Mouse (Mus musculus) CH12.LX (cell line): ENCODE data around the gene Irf3. TPM values are rescaled to one million over a fixed set of nuclear protein-coding genes. Genes with fewer than 3 reads are reported as not detected.

ENCODE experiments used
- DNase-seq: peaks from one replicate; pipeline ENCODE4 v3.0.0-alpha.2; 2013; ENCODE audit errors: extremely low read depth
- H3K27ac ChIP-seq: 2 replicates; pipeline ENCODE4 v1.5.1; 2012; ENCODE audit warnings: low read depth, mild to moderate bottlenecking, control low read depth, moderate library complexity; ENCODE audit not compliant: insufficient read depth
- H3K27me3 ChIP-seq: replicated peaks from 2 replicates; pipeline ENCODE3; 2012; ENCODE audit warnings: inconsistent platforms
- H3K36me3 ChIP-seq, 2 experiments: replicated peaks in 1 of 2; 2 replicates each; pipeline versions ENCODE3 to v1.6.1; 2012; ENCODE audit warnings: inconsistent platforms in 1 of 2, low read length in 1 of 2, mild to moderate bottlenecking in 1 of 2, mixed read lengths in 1 of 2, moderate library complexity in 1 of 2; ENCODE audit not compliant: control insufficient read depth in 1 of 2, insufficient read depth in 1 of 2
- H3K4me1 ChIP-seq, 2 experiments: 2 replicates each; pipeline ENCODE4 v1.6.1; 2012; ENCODE audit warnings: inconsistent platforms in 1 of 2, moderate library complexity in 1 of 2; ENCODE audit not compliant: insufficient read depth in 2 of 2, control insufficient read depth in 1 of 2
- H3K4me2 ChIP-seq: 2 replicates; pipeline ENCODE4 v1.6.1; 2012; ENCODE audit warnings: low read depth, mild to moderate bottlenecking, control low read depth; ENCODE audit not compliant: poor library complexity, insufficient read depth, severe bottlenecking
- H3K4me3 ChIP-seq, 3 experiments: fragments of 150-350 bp in 1 of 3; sonication (generic) in 1 of 3; replicated peaks in 1 of 3; 2 replicates each; pipeline versions ENCODE3 to v1.5.1; 2011 to 2012; ENCODE audit warnings: low read depth in 2 of 3, low read length in 2 of 3, mild to moderate bottlenecking in 2 of 3, moderate library complexity in 2 of 3, control low read depth in 1 of 3, improper control_type of control experiment in 1 of 3, inconsistent platforms in 1 of 3, mixed read lengths in 1 of 3; ENCODE audit not compliant: poor library complexity in 1 of 3
- H3K79me2 ChIP-seq: replicated peaks from 2 replicates; pipeline ENCODE4 v1.6.1; 2012; ENCODE audit warnings: mild to moderate bottlenecking, moderate library complexity; ENCODE audit not compliant: control insufficient read depth, poor library complexity, insufficient read depth, severe bottlenecking; ENCODE audit errors: extremely low read depth
- H3K9ac ChIP-seq: 2 replicates; pipeline ENCODE4 v1.6.1; 2012; ENCODE audit warnings: low read depth, mild to moderate bottlenecking, control low read depth, moderate library complexity; ENCODE audit not compliant: insufficient read depth
- H3K9me3 ChIP-seq: replicated peaks from 2 replicates; pipeline ENCODE3; 2012; ENCODE audit warnings: low read length, inconsistent platforms, mixed read lengths
- BHLHE40 ChIP-seq: IDR thresholded peaks from 2 replicates; pipeline ENCODE4 v1.6.1; 2011; ENCODE audit warnings: mild to moderate bottlenecking, low read depth, low read length, improper control_type of control experiment
- CHD1 ChIP-seq: IDR thresholded peaks from 2 replicates; pipeline ENCODE4 v1.6.1; 2012; ENCODE audit warnings: low read depth, low read length, improper control_type of control experiment, inconsistent platforms
- CHD2 ChIP-seq: IDR thresholded peaks from 2 replicates; pipeline ENCODE4 v1.6.1; 2011; ENCODE audit warnings: low read length, improper control_type of control experiment
- CTCF ChIP-seq, 2 experiments: IDR thresholded peaks in 1 of 2; conservative IDR thresholded peaks in 1 of 2; 2 replicates each; pipeline ENCODE4 v1.5.1; 2011 to 2012; ENCODE audit warnings: low read depth in 2 of 2, low read length in 2 of 2, improper control_type of control experiment in 1 of 2, inconsistent platforms in 1 of 2, mild to moderate bottlenecking in 1 of 2, moderate library complexity in 1 of 2
- E2F4 ChIP-seq: IDR thresholded peaks from 2 replicates; pipeline ENCODE4 v1.6.1; 2011; ENCODE audit warnings: low read depth, low read length, improper control_type of control experiment; ENCODE audit not compliant: insufficient replicate concordance
- ELF1 ChIP-seq: IDR thresholded peaks from 2 replicates; pipeline ENCODE4 v1.6.1; 2014; ENCODE audit warnings: low read depth, mild to moderate bottlenecking, inconsistent platforms, low read length, improper control_type of control experiment
- GABPA ChIP-seq: IDR thresholded peaks from 2 replicates; pipeline ENCODE4 v1.6.1; 2012; ENCODE audit warnings: low read depth, low read length, improper control_type of control experiment, inconsistent platforms; ENCODE audit not compliant: insufficient replicate concordance
- HCFC1 ChIP-seq: IDR thresholded peaks from 2 replicates; pipeline ENCODE4 v1.6.1; 2012; ENCODE audit warnings: low read depth, mild to moderate bottlenecking, inconsistent platforms, low read length, improper control_type of control experiment
- IRF4 ChIP-seq: IDR thresholded peaks from 2 replicates; pipeline ENCODE4 v1.6.1; 2014; ENCODE audit warnings: low read depth, mild to moderate bottlenecking, inconsistent platforms, low read length, improper control_type of control experiment
- JUND ChIP-seq: conservative IDR thresholded peaks from 2 replicates; pipeline ENCODE4 v1.6.1; 2011; ENCODE audit warnings: low read depth, low read length, improper control_type of control experiment
- KAT2A ChIP-seq: IDR thresholded peaks from 2 replicates; pipeline ENCODE4 v1.6.1; 2012; ENCODE audit warnings: low read length, improper control_type of control experiment, inconsistent platforms; ENCODE audit not compliant: insufficient replicate concordance
- MAX ChIP-seq: IDR thresholded peaks from 2 replicates; pipeline ENCODE4 v1.6.1; 2011; ENCODE audit warnings: low read length, improper control_type of control experiment
- MAZ ChIP-seq: IDR thresholded peaks from 2 replicates; pipeline ENCODE4 v1.6.1; 2012; ENCODE audit warnings: low read depth, mild to moderate bottlenecking, inconsistent platforms, low read length, improper control_type of control experiment, moderate library complexity
- MEF2A ChIP-seq: IDR thresholded peaks from 2 replicates; pipeline ENCODE4 v1.6.1; 2014; ENCODE audit warnings: low read depth, mild to moderate bottlenecking, inconsistent platforms, low read length, improper control_type of control experiment, borderline replicate concordance
- MXI1 ChIP-seq: IDR thresholded peaks from 2 replicates; pipeline ENCODE4 v1.6.1; 2011; ENCODE audit warnings: mild to moderate bottlenecking, low read depth, low read length, improper control_type of control experiment
- MYC ChIP-seq: IDR thresholded peaks from 2 replicates; pipeline ENCODE4 v1.6.1; 2011; ENCODE audit warnings: low read depth, mild to moderate bottlenecking, improper control_type of control experiment, low read length
- NELFE ChIP-seq: IDR thresholded peaks from 2 replicates; pipeline ENCODE4 v1.6.1; 2011; ENCODE audit warnings: low read depth, low read length, improper control_type of control experiment
- NRF1 ChIP-seq: IDR thresholded peaks from 2 replicates; pipeline ENCODE4 v1.6.1; 2014; ENCODE audit warnings: low read depth, mild to moderate bottlenecking, inconsistent platforms, low read length, improper control_type of control experiment, moderate library complexity
- PAX5 ChIP-seq: IDR thresholded peaks from 2 replicates; pipeline ENCODE4 v1.6.1; 2012; ENCODE audit warnings: low read length, inconsistent platforms, mixed read lengths
- POLR2A ChIP-seq: IDR thresholded peaks from 2 replicates; pipeline ENCODE4 v1.6.1; 2011; ENCODE audit warnings: low read depth, mild to moderate bottlenecking, improper control_type of control experiment, low read length
- POLR2AphosphoS2 ChIP-seq: IDR thresholded peaks from 2 replicates; pipeline ENCODE4 v1.6.1; 2011; ENCODE audit warnings: low read depth, low read length, improper control_type of control experiment
- RAD21 ChIP-seq: IDR thresholded peaks from 2 replicates; pipeline ENCODE4 v1.6.1; 2011; ENCODE audit warnings: low read depth, mild to moderate bottlenecking, low read length, improper control_type of control experiment, moderate library complexity
- RCOR1 ChIP-seq: conservative IDR thresholded peaks from 2 replicates; pipeline ENCODE4 v1.6.1; 2012; ENCODE audit warnings: low read depth, mild to moderate bottlenecking, inconsistent platforms, low read length, improper control_type of control experiment
- SMC3 ChIP-seq: IDR thresholded peaks from 2 replicates; pipeline ENCODE4 v1.6.1; 2011; ENCODE audit warnings: low read depth, low read length, improper control_type of control experiment
- TCF12 ChIP-seq: IDR thresholded peaks from 2 replicates; pipeline ENCODE4 v1.6.1; 2014; ENCODE audit warnings: low read depth, mild to moderate bottlenecking, inconsistent platforms, low read length, improper control_type of control experiment
- USF1 ChIP-seq: IDR thresholded peaks from 2 replicates; pipeline ENCODE4 v1.6.1; 2014; ENCODE audit warnings: low read depth, mild to moderate bottlenecking, inconsistent platforms, low read length, improper control_type of control experiment
- USF2 ChIP-seq: conservative IDR thresholded peaks from 2 replicates; pipeline ENCODE4 v1.6.1; 2011; ENCODE audit warnings: low read depth, low read length, improper control_type of control experiment
- ZKSCAN1 ChIP-seq: IDR thresholded peaks from 2 replicates; pipeline ENCODE4 v1.6.1; 2012; ENCODE audit warnings: low read depth, inconsistent platforms, low read length, improper control_type of control experiment, borderline replicate concordance
- ZMIZ1 ChIP-seq: IDR thresholded peaks from 2 replicates; pipeline ENCODE4 v1.6.1; 2012; ENCODE audit warnings: low read depth, mild to moderate bottlenecking, inconsistent platforms, low read length, improper control_type of control experiment
- ZNF384 ChIP-seq: IDR thresholded peaks from 2 replicates; pipeline ENCODE4 v1.6.1; 2012; ENCODE audit warnings: low read depth, low read length, improper control_type of control experiment, inconsistent platforms
- dilution Hi-C: fragments of 300-500 bp; cut with MboI; formaldehyde crosslinking; loops from 2 replicates; pipeline ENCODE4 v1.14.3; 2020; ENCODE audit warnings: low sequenced_read_pairs; ENCODE audit not compliant: extremely low pct_unique_long_range_greater_than_20kb, extremely low pct_ligation_motif_present
- in situ Hi-C: fragments of 300-500 bp; cut with MboI; formaldehyde crosslinking; loops from 3 replicates; pipeline ENCODE4 v1.14.3; 2019; ENCODE audit warnings: low sequenced_read_pairs, low pct_ligation_motif_present, low pct_unique_long_range_greater_than_20kb, mixed read lengths
- polyA plus RNA-seq: library from polyadenylated mRNA; unstranded; fragments of >175 nt; gene quantifications from 2 replicates; pipeline ENCODE4 v1.2.1, GENCODE M21; 2012; ENCODE audit warnings: low read depth; ENCODE audit not compliant: insufficient read length
- total RNA-seq, 2 experiments: library from RNA; depleted of rRNA; stranded (reverse); fragments of 300-350 nt in 1 of 2; fragments of >200 nt in 1 of 2; gene quantifications; 2 replicates each; pipeline ENCODE4 v1.2.3; 2012 to 2014

The Irf3 gene
- total and polyA plus RNA-seq, 3 experiments = 33.5 to 79.7 (median 56.5) TPM

DNA sequence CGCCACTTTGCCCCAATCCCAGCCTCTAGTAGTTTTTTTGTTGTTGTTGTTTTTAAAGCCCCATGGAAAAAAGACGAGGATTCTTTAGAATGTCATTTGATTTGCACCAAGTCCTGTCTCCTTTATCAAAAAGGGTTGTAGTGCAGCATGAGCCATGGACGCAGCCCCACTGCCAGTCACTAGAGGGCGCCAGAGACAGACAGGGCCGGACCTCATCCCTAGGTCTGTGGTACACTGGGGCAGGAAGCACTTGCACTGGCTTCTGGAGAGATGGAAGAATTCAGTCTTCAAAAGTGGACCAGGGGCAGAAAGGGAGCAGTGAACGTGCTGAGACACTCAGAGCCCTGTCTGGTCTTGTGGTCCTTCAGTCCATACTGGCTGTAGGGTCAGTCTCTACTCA lies 14.4 kb upstream of the Irf3 start:
- dilution Hi-C loops = no loop called here

DNA sequence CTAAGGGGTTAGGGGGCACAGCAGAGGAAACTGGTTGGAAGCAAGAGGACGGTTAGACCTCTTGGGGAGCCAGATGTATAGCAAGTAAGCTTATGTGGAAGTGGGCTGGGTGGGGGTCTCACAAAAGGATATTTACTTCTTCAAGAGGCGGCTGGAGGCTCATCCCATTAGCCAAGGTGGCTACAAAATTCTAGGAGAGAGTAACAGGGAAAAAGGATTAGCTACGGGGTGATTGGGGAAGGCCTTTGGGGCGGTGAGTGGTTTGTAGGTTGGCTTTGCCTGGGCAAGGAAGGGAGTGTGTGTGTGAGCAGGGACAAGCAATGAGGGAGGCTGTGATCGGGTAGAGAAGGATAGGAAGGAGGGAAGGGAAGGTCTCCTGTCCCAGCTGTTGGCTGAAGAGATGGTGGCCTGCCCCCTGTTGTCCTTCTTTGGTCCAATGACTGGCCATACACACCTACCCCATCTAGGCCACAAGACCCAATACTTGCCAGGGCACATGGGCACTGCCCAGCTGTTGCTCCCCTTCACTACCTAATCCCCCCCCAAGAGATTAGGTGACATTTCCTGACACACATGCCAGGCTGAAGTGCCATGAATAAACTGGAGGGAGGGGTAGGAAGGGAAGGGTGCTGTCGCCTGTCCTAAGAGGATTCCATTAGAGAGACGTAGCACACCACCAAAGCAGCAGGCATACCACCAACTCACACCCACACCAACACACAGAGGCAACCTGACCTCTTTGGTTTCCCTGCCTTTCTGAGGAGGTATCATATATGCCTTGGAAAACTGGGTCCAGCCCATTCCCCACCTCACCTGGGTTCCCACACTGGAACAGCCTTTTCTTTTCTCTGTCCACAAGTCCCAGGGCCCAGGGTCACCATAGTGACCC lies 13.3 kb upstream of the Irf3 start:
- in situ Hi-C loops = no loop called here
- peaks cover 54% of the 10 kb centered on the region for H3K79me2 ChIP-seq
- TF ChIP-seq MXI1 (no peak), TCF12 (no peak), RCOR1 (no peak), E2F4 (no peak), RAD21 (no peak), IRF4 (no peak), ZNF384 (no peak), USF2 (no peak), KAT2A (no peak)
- TF ChIP-seq, all 38 proteins: peak for 0
- H3K36me3 ChIP-seq = peaks cover 32 to 58% of the 10 kb centered on the region in 2 experiments
- H3K27ac ChIP-seq = peak overlapping the region; percentile 38
- H3K4me2 ChIP-seq = peak overlapping the region; percentile 60
- dilution Hi-C loops = no loop called here
- no peaks in the 10 kb centered on the region for H3K9me3 ChIP-seq
- H3K4me3 ChIP-seq = peak overlapping the region in 2 of 3 experiments; percentile 87 to 99
- H3K9ac ChIP-seq = peak overlapping the region; percentile 92; the same call in 1 of the 2 replicates
- DNase-seq = no peak
- peaks cover 11 to 32% of the 10 kb centered on the region in 2 experiments for H3K4me1 ChIP-seq
- H3K27me3 ChIP-seq = no peaks in the 10 kb centered on the region

More for the DNA sequence above, 14.4 kb upstream of the Irf3 start:
- H3K9ac ChIP-seq = no peak overlapping the region
- peaks cover 46% of the 10 kb centered on the region for H3K79me2 ChIP-seq
- H3K27me3 ChIP-seq = no peaks in the 10 kb centered on the region
- no peaks in the 10 kb centered on the region for H3K9me3 ChIP-seq
- no peak overlapping the region for H3K27ac ChIP-seq
- in situ Hi-C loops = no loop called here
- peak; percentile 82 for DNase-seq
- H3K4me2 ChIP-seq = no peak overlapping the region
- peaks cover 7 to 23% of the 10 kb centered on the region in 2 experiments for H3K4me1 ChIP-seq
- peaks cover 41 to 66% of the 10 kb centered on the region in 2 experiments for H3K36me3 ChIP-seq
- TF ChIP-seq ZKSCAN1 (no peak), RAD21 (peak; percentile 70), RCOR1 (no peak), USF1 (no peak), ZMIZ1 (no peak), CHD2 (no peak), SMC3 (peak; percentile 63), E2F4 (no peak), BHLHE40 (0 out of 2 replicates have a peak, but pooled peaks have one; percentile 7), MYC (no peak), MAX (no peak), NELFE (0 out of 2 replicates have a peak, but pooled peaks have one; percentile 18), USF2 (no peak), POLR2AphosphoS2 (no peak), NRF1 (no peak), PAX5 (no peak), JUND (no peak), CTCF (conservative IDR thresholded peaks at IDR 0.05 in 1 of 2, IDR thresholded peaks at IDR 0.05 in 1 of 2; ENCODE audit: low read depth in 2 of 2, low read length in 2 of 2) (peak; percentile 89 to 92), CHD1 (no peak), MEF2A (0 out of 2 replicates have a peak, but pooled peaks have one; percentile 16), GABPA (no peak), KAT2A (no peak), POLR2A (no peak), HCFC1 (no peak), MAZ (no peak), ELF1 (no peak)
- TF ChIP-seq, all 38 proteins: peak for 6
- H3K4me3 ChIP-seq = no peak overlapping the region
